Mouse (Mus musculus): Measurements from ENCODE around the gene Tssk2. TPM values are rescaled to one million over a fixed set of nuclear protein-coding genes. Genes with fewer than 3 reads are reported as not detected.
A peak's percentile ranks its signal among the peaks of the same experiment; 100 is the strongest.

The Tssk2 gene
- total and polyA plus RNA-seq, 2 experiments from 2014 or later: not detected

DNA sequence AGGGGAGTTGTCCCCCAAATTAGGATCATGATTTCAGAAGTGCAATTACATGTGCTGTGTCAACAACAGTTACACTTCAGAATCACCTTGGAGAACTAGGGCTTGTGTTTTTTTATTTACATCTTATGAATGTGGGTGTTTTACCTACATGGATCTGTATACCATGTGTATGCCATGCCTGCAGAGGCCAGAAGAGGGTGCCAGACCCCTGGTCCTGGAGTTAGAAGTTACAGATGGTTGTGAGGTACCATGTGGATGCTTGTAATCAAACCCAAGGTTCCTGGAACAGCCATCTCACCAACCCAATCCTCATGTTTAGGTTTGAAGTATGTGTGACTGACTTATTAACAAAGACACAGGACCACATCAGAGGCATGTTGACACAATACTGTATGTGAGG, 39.8 kb upstream of the Tssk2 start:
- Histone ChIP-seq H3K4me2 (ENCODE audit: low read depth) (no peak overlapping the region), H3K4me1 (ENCODE audit: insufficient read depth) (no peaks in the 10 kb centered on the region), H3K9ac (no peak overlapping the region), H3K4me3 (ENCODE audit: low read depth, low read length) (no peak overlapping the region), H3K27me3 (ENCODE audit: insufficient read depth, low read length) (no peaks in the 10 kb centered on the region), H3K36me3 (ENCODE audit: insufficient read depth) (peaks cover 57% of the 10 kb centered on the region), H3K27ac (ENCODE audit: low read depth, low read length) (no peak overlapping the region), H3K9me3 (ENCODE audit: low read length) (no peaks in the 10 kb centered on the region)
- DNase-seq (peak; percentile 38), ATAC-seq (peak; percentile 75)
- TF ChIP-seq CTCF (IDR thresholded peaks at IDR 0.05; ENCODE audit: low read depth): peak; percentile 70

- TF ChIP-seq CTCF (IDR thresholded peaks at IDR 0.05; ENCODE audit: low read depth): no peak
- no peak for DNase-seq
- Histone ChIP-seq H3K4me2 (ENCODE audit: low read depth) (no peak overlapping the region), H3K9ac (no peak overlapping the region), H3K9me3 (ENCODE audit: low read length) (no peaks in the 10 kb centered on the region), H3K27ac (ENCODE audit: low read depth, low read length) (no peak overlapping the region), H3K27me3 (ENCODE audit: insufficient read depth, low read length) (no peaks in the 10 kb centered on the region), H3K4me1 (ENCODE audit: insufficient read depth) (no peaks in the 10 kb centered on the region), H3K4me3 (ENCODE audit: low read depth, low read length) (no peak overlapping the region), H3K36me3 (ENCODE audit: insufficient read depth) (peaks cover 5% of the 10 kb centered on the region)
- WGBS: 92% methylated on average over 2 of the region's 2 CpGs
- ATAC-seq: no peak
These were observed 33.1 kb upstream of the Tssk2 start for GRCm38 (mm10) chr16:17865293-17865692.

- Histone ChIP-seq H3K36me3 (ENCODE audit: insufficient read depth) (peaks cover 10% of the 10 kb centered on the region), H3K27ac (ENCODE audit: low read depth, low read length) (no peak overlapping the region), H3K4me1 (ENCODE audit: insufficient read depth) (no peaks in the 10 kb centered on the region), H3K4me2 (ENCODE audit: low read depth) (no peak overlapping the region), H3K9ac (no peak overlapping the region), H3K27me3 (ENCODE audit: insufficient read depth, low read length) (no peaks in the 10 kb centered on the region), H3K9me3 (ENCODE audit: low read length) (no peaks in the 10 kb centered on the region), H3K4me3 (ENCODE audit: low read depth, low read length) (no peak overlapping the region)
- WGBS: 67% methylated on average over 6 of the region's 6 CpGs
- DNase-seq: no peak
- TF ChIP-seq CTCF (IDR thresholded peaks at IDR 0.05; ENCODE audit: low read depth): no peak
- no peak for ATAC-seq
These were observed 32.7 kb upstream of the Tssk2 start for GRCm38 (mm10) chr16:17865770-17866169.

GRCm38 (mm10) chr16:17871248-17871647, 27.2 kb upstream of the Tssk2 start:
- DNase-seq (no peak), ATAC-seq (no peak)
- H3K4me3 ChIP-seq (ENCODE audit: low read depth, low read length): no peak overlapping the region
- TF ChIP-seq CTCF (IDR thresholded peaks at IDR 0.05; ENCODE audit: low read depth): no peak
- H3K4me1 ChIP-seq (ENCODE audit: insufficient read depth): no peaks in the 10 kb centered on the region
- H3K4me2 ChIP-seq (ENCODE audit: low read depth): no peak overlapping the region
- 86% methylated on average over 5 of the region's 5 CpGs for WGBS
- no peak overlapping the region for H3K9ac ChIP-seq
- peaks cover 30% of the 10 kb centered on the region for H3K36me3 ChIP-seq (ENCODE audit: insufficient read depth)
- H3K27me3 ChIP-seq (ENCODE audit: insufficient read depth, low read length): no peaks in the 10 kb centered on the region
- H3K27ac ChIP-seq (ENCODE audit: low read depth, low read length): no peak overlapping the region
- H3K9me3 ChIP-seq (ENCODE audit: low read length): no peaks in the 10 kb centered on the region

DNA sequence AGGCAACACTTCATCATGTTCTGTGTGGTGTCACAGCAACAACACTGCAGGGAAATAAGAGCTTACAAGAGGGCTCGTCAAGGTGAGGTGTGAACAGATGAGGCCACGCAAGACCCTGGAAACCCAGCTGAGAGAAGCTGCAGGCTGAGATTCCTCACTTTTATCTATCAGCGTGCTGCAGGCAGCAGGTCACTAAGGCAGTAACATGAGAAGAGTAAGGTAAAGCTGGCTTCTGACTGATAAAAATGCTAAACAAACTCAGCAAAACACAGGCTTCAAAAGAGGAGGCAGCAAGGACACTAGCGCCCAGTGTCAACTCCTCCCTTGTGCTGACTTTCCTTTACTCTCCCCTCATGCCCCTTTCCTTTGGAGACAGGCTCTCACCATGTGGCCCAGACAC, 25.4 kb upstream of the Tssk2 start:
- H3K27me3 ChIP-seq (ENCODE audit: insufficient read depth, low read length): no peaks in the 10 kb centered on the region
- no peaks in the 10 kb centered on the region for H3K4me1 ChIP-seq (ENCODE audit: insufficient read depth)
- H3K4me3 ChIP-seq (ENCODE audit: low read depth, low read length): no peak overlapping the region
- no peak for TF ChIP-seq CTCF (IDR thresholded peaks at IDR 0.05; ENCODE audit: low read depth)
- DNase-seq: no peak
- H3K4me2 ChIP-seq (ENCODE audit: low read depth): no peak overlapping the region
- H3K9ac ChIP-seq: no peak overlapping the region
- H3K27ac ChIP-seq (ENCODE audit: low read depth, low read length): no peak overlapping the region
- 75% methylated on average over 4 of the region's 4 CpGs for WGBS
- H3K36me3 ChIP-seq (ENCODE audit: insufficient read depth): peaks cover 30% of the 10 kb centered on the region
- no peaks in the 10 kb centered on the region for H3K9me3 ChIP-seq (ENCODE audit: low read length)
- no peak for ATAC-seq

DNA sequence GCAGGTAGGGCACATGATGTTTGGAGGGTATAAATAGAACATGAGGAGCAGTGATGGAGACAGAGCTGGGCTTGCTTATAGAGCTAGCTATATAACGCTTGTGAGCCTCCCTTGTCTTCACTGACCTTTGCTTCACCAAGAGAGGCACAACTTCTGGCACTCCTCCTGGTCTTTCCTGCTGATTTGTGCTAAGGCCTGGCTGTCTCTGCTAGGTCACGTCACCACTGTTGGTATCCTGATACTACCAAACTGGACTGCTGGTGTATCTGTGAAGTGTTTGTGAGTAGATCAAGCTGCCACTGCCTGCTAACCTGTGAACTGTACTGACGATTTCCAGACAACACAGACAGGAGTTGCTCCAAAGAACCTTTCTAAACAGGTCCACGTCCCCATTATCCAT, 23.3 kb upstream of the Tssk2 start:
- Histone ChIP-seq H3K27ac (ENCODE audit: low read depth, low read length) (no peak overlapping the region), H3K9me3 (ENCODE audit: low read length) (no peaks in the 10 kb centered on the region), H3K27me3 (ENCODE audit: insufficient read depth, low read length) (no peaks in the 10 kb centered on the region), H3K36me3 (ENCODE audit: insufficient read depth) (peaks cover 26% of the 10 kb centered on the region), H3K4me1 (ENCODE audit: insufficient read depth) (no peaks in the 10 kb centered on the region), H3K9ac (no peak overlapping the region), H3K4me3 (ENCODE audit: low read depth, low read length) (no peak overlapping the region), H3K4me2 (ENCODE audit: low read depth) (no peak overlapping the region)
- TF ChIP-seq CTCF (IDR thresholded peaks at IDR 0.05; ENCODE audit: low read depth): no peak
- ATAC-seq: no peak
- WGBS: 92% methylated on average over 4 of the region's 4 CpGs
- no peak for DNase-seq

GRCm38 (mm10) chr16:17876096-17876495, 22.3 kb upstream of the Tssk2 start:
- 92% methylated on average over 1 of the region's 1 CpGs for WGBS
- no peaks in the 10 kb centered on the region for H3K27me3 ChIP-seq (ENCODE audit: insufficient read depth, low read length)
- H3K9ac ChIP-seq: no peak overlapping the region
- TF ChIP-seq CTCF (IDR thresholded peaks at IDR 0.05; ENCODE audit: low read depth): no peak
- H3K36me3 ChIP-seq (ENCODE audit: insufficient read depth): peaks cover 17% of the 10 kb centered on the region
- DNase-seq (no peak), ATAC-seq (no peak)
- no peak overlapping the region for H3K27ac ChIP-seq (ENCODE audit: low read depth, low read length)
- no peak overlapping the region for H3K4me2 ChIP-seq (ENCODE audit: low read depth)
- H3K9me3 ChIP-seq (ENCODE audit: low read length): no peaks in the 10 kb centered on the region
- H3K4me3 ChIP-seq (ENCODE audit: low read depth, low read length): no peak overlapping the region
- no peaks in the 10 kb centered on the region for H3K4me1 ChIP-seq (ENCODE audit: insufficient read depth)

DNA sequence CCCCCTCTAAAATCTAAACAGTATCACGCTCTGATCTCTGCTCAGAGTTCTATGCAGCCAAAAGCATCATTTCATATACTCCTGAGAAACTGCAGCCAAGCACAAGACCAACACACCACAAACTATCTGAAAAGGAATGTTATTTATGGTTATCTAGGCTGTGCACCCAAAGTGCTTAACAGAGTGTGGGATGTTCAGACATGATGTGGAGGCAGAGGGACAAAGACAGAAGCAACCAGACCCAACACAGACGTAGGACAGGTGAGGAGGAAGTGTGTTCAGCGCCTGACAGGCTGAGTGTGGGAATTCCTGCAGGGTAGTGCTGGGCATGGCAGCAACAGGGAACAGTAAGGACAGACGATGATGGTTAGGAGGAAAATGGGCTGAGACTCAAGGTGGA, 18.9 kb upstream of the Tssk2 start:
- Histone ChIP-seq H3K4me1 (ENCODE audit: insufficient read depth) (no peaks in the 10 kb centered on the region), H3K27me3 (ENCODE audit: insufficient read depth, low read length) (no peaks in the 10 kb centered on the region), H3K36me3 (ENCODE audit: insufficient read depth) (no peaks in the 10 kb centered on the region; the same call in 1 of the 2 replicates), H3K4me2 (ENCODE audit: low read depth) (no peak overlapping the region), H3K4me3 (ENCODE audit: low read depth, low read length) (no peak overlapping the region), H3K27ac (ENCODE audit: low read depth, low read length) (no peak overlapping the region), H3K9ac (no peak overlapping the region), H3K9me3 (ENCODE audit: low read length) (no peaks in the 10 kb centered on the region)
- no peak for TF ChIP-seq CTCF (IDR thresholded peaks at IDR 0.05; ENCODE audit: low read depth)
- ATAC-seq: no peak
- no peak for DNase-seq
- 93% methylated on average over 4 of the region's 4 CpGs for WGBS

Measured in forebrain, postnatal 0 days (tissue).